ENCODE assay signal across 15 mouse cellular contexts in genomic region chrX:48153414-48153813, GRCm38 (mm10). TPM values are rescaled to one million over a fixed set of nuclear protein-coding genes. Genes with fewer than 3 reads are reported as not detected.
A peak's percentile ranks its signal among the peaks of the same experiment; 100 is the strongest.
DNase-seq lines count a peak whose midpoint lies in the region; ATAC-seq and TF ChIP-seq lines count a peak whose summit lies in the region.
"Had no signal": no experiment of that assay in that cellular context is flagged by ENCODE, and none has a peak within 500 bp of the region (broad histone marks: within the 10 kb centered on the region; RNA-seq: fewer than 3 reads in every experiment).

No protein-coding gene starts in this region.

- no peaks in the 10 kb centered on the region for H3K36me3 ChIP-seq in liver, embryonic 16.5 days (ENCODE audit: control insufficient read depth, insufficient read depth)
- H3K36me3 ChIP-seq in midbrain, postnatal 0 days (ENCODE audit: insufficient read depth, low read length), result no peaks in the 10 kb centered on the region
- H3K36me3 ChIP-seq in forebrain, embryonic 12.5 days (replicated peaks), result no peaks in the 10 kb centered on the region
- no peaks in the 10 kb centered on the region for H3K36me3 ChIP-seq in hindbrain, embryonic 11.5 days (ENCODE audit: control insufficient read depth, insufficient read depth, low read length)
- H3K36me3 ChIP-seq: embryonic facial prominence, embryonic 10.5 days; forebrain, embryonic 10.5 days; heart, embryonic 12.5 days; hindbrain, embryonic 12.5 days; midbrain, embryonic 15.5 days had no signal

- ATAC-seq in common myeloid progenitor, adult 5-6 weeks (replicated peaks; ENCODE audit: low read depth, poor library complexity, severe bottlenecking), result peak; percentile 97
- peak; percentile 99 for ATAC-seq in liver, embryonic 16.5 days (ENCODE audit: low read depth)
- ATAC-seq in midbrain, postnatal 0 days (ENCODE audit: low FRiP score), result no peak
- no peak for ATAC-seq in forebrain, embryonic 12.5 days (ENCODE audit: low FRiP score)
- ATAC-seq in hindbrain, embryonic 11.5 days (ENCODE audit: low FRiP score), result no peak
- ATAC-seq: midbrain, embryonic 15.5 days had no signal

- H3K4me1 ChIP-seq in liver, embryonic 16.5 days (ENCODE audit: control insufficient read depth, low read depth, low read length), result peaks cover 21% of the 10 kb centered on the region
- no peaks in the 10 kb centered on the region for H3K4me1 ChIP-seq in midbrain, postnatal 0 days (ENCODE audit: insufficient read depth, low read length)
- H3K4me1 ChIP-seq in forebrain, embryonic 12.5 days, result peaks cover 3% of the 10 kb centered on the region; the same call in 1 of the 2 replicates
- H3K4me1 ChIP-seq in hindbrain, embryonic 11.5 days (replicated peaks; ENCODE audit: control insufficient read depth, insufficient read depth, low read length), result no peaks in the 10 kb centered on the region
- H3K4me1 ChIP-seq: embryonic facial prominence, embryonic 10.5 days; hindbrain, embryonic 12.5 days; midbrain, embryonic 15.5 days had no signal

- H3K27ac ChIP-seq in liver, embryonic 16.5 days (ENCODE audit: low read length), result peak overlapping the region; percentile 61; the same call in 1 of the 2 replicates
- no peak overlapping the region for H3K27ac ChIP-seq in midbrain, postnatal 0 days (ENCODE audit: low read depth, low read length)
- H3K27ac ChIP-seq in forebrain, embryonic 12.5 days, result no peak overlapping the region
- H3K27ac ChIP-seq in hindbrain, embryonic 11.5 days (ENCODE audit: low read depth, low read length), result no peak overlapping the region
- H3K27ac ChIP-seq: embryonic facial prominence, embryonic 10.5 days; forebrain, embryonic 10.5 days; gastrocnemius, adult 2 months; hindbrain, embryonic 12.5 days; midbrain, embryonic 15.5 days had no signal

- H3K27me3 ChIP-seq in liver, embryonic 16.5 days (ENCODE audit: control insufficient read depth, insufficient read depth, low read depth, low read length), result no peaks in the 10 kb centered on the region
- no peaks in the 10 kb centered on the region for H3K27me3 ChIP-seq in midbrain, postnatal 0 days (ENCODE audit: insufficient read depth, low read length)
- no peaks in the 10 kb centered on the region for H3K27me3 ChIP-seq in forebrain, embryonic 12.5 days
- no peaks in the 10 kb centered on the region for H3K27me3 ChIP-seq in hindbrain, embryonic 11.5 days (ENCODE audit: control insufficient read depth, insufficient read depth, low read length)
- H3K27me3 ChIP-seq: hindbrain, embryonic 12.5 days; midbrain, embryonic 15.5 days had no signal

- no peaks in the 10 kb centered on the region for H3K9me3 ChIP-seq in liver, embryonic 16.5 days (replicated peaks; ENCODE audit: control insufficient read depth, low read length)
- H3K9me3 ChIP-seq in midbrain, postnatal 0 days (ENCODE audit: low read length), result no peaks in the 10 kb centered on the region
- no peaks in the 10 kb centered on the region for H3K9me3 ChIP-seq in forebrain, embryonic 12.5 days
- H3K9me3 ChIP-seq in hindbrain, embryonic 11.5 days (ENCODE audit: control insufficient read depth, low read length), result no peaks in the 10 kb centered on the region
- H3K9me3 ChIP-seq: embryonic facial prominence, embryonic 10.5 days; forebrain, embryonic 10.5 days; heart, embryonic 12.5 days; hindbrain, embryonic 12.5 days; midbrain, embryonic 15.5 days had no signal

- peak; percentile 11 to 39 for DNase-seq in urinary bladder, adult 18-20 months (ENCODE audit: low spot score in 2 of 2)
- DNase-seq in urinary bladder, postnatal 10 days (ENCODE audit: low spot score), result no peak
- no peak for DNase-seq in midbrain, postnatal 0 days (ENCODE audit: low spot score)
- no peak for DNase-seq in hindbrain, embryonic 11.5 days (ENCODE audit: low spot score)
- DNase-seq: cerebellum, adult 2 months; gastrocnemius, adult 2 months; lung, postnatal 10 days had no signal

- H3K9ac ChIP-seq in liver, embryonic 16.5 days (ENCODE audit: low read depth, low read length), result no peak overlapping the region
- H3K9ac ChIP-seq in midbrain, postnatal 0 days (replicated peaks; ENCODE audit: low read length, poor library complexity, severe bottlenecking), result no peak overlapping the region
- no peak overlapping the region for H3K9ac ChIP-seq in forebrain, embryonic 12.5 days
- H3K9ac ChIP-seq in hindbrain, embryonic 11.5 days (ENCODE audit: low read depth, low read length), result no peak overlapping the region
- H3K9ac ChIP-seq: heart, embryonic 12.5 days; hindbrain, embryonic 12.5 days; midbrain, embryonic 15.5 days had no signal

- WGBS in liver, embryonic 16.5 days (ENCODE audit: insufficient replicate concordance), result 38% methylated on average over 2 of the region's 2 CpGs
- 87% methylated on average over 2 of the region's 2 CpGs for WGBS in midbrain, postnatal 0 days
- 85% methylated on average over 2 of the region's 2 CpGs for WGBS in forebrain, embryonic 12.5 days
- WGBS in hindbrain, embryonic 11.5 days, result 77% methylated on average over 2 of the region's 2 CpGs

- no peak overlapping the region for H3K4me3 ChIP-seq in liver, embryonic 16.5 days (ENCODE audit: low read depth, low read length)
- no peak overlapping the region for H3K4me3 ChIP-seq in midbrain, postnatal 0 days (ENCODE audit: low read depth, low read length)
- H3K4me3 ChIP-seq in forebrain, embryonic 12.5 days (replicated peaks), result no peak overlapping the region
- H3K4me3 ChIP-seq in hindbrain, embryonic 11.5 days (ENCODE audit: low read depth, low read length), result no peak overlapping the region
- H3K4me3 ChIP-seq: embryonic facial prominence, embryonic 10.5 days; forebrain, embryonic 10.5 days; gastrocnemius, adult 2 months; heart, embryonic 12.5 days; hindbrain, embryonic 12.5 days; midbrain, embryonic 15.5 days had no signal

- H3K4me2 ChIP-seq in liver, embryonic 16.5 days (ENCODE audit: low read depth, low read length), result 0 out of 2 replicates have a peak overlapping the region, but pooled peaks have one; percentile 0
- no peak overlapping the region for H3K4me2 ChIP-seq in midbrain, postnatal 0 days (ENCODE audit: low read depth, low read length, poor library complexity, severe bottlenecking)
- no peak overlapping the region for H3K4me2 ChIP-seq in forebrain, embryonic 12.5 days
- H3K4me2 ChIP-seq in hindbrain, embryonic 11.5 days (replicated peaks; ENCODE audit: low read depth, low read length), result no peak overlapping the region
- H3K4me2 ChIP-seq: heart, embryonic 12.5 days; hindbrain, embryonic 12.5 days; midbrain, embryonic 15.5 days had no signal

- no peak for TF ChIP-seq CTCF in midbrain, postnatal 0 days (IDR thresholded peaks at IDR 0.05)

RNA-seq across cellular contexts. Expression of gene Sash3, which starts 7.2 kb away (rescaled TPM):
- total RNA-seq in common myeloid progenitor, adult 5-6 weeks (2017), result 96.2 and 103 TPM in 2 replicates
- polyA plus RNA-seq in liver, embryonic 16.5 days (2015; fragmentation: Nextera tagmentation; extraction: Ambion mirVana), result 9.6 and 9.7 TPM in 2 replicates
- total RNA-seq in midbrain, postnatal 0 days (2014; rRNA removed), result 0.22 and 0.76 TPM in 2 replicates
- 1.0 and 1.2 TPM in 2 replicates for polyA plus RNA-seq in midbrain, postnatal 0 days (2015; fragmentation: Nextera tagmentation; extraction: Ambion mirVana)
- polyA plus RNA-seq in forebrain, embryonic 12.5 days (2016; fragmentation: Nextera tagmentation; extraction: Ambion mirVana), result 0.45 and 0.77 TPM in 2 replicates
- polyA plus RNA-seq in hindbrain, embryonic 11.5 days (2014; fragmentation: Nextera tagmentation; extraction: Ambion mirVana), result 1.4 and 1.5 TPM in 2 replicates

RNA-seq across cellular contexts. Expression of gene Xpnpep2, which starts 44.9 kb away (rescaled TPM):
- not detected in 2 replicates for total RNA-seq in common myeloid progenitor, adult 5-6 weeks (2017)
- polyA plus RNA-seq in liver, embryonic 16.5 days (2015; fragmentation: Nextera tagmentation; extraction: Ambion mirVana), result 0.04 TPM in 1 of 2 replicates, not detected in the other
- total RNA-seq in midbrain, postnatal 0 days (2014; rRNA removed), result 3.3 and 6.3 TPM in 2 replicates
- 0.79 and 0.85 TPM in 2 replicates for polyA plus RNA-seq in midbrain, postnatal 0 days (2015; fragmentation: Nextera tagmentation; extraction: Ambion mirVana)
- polyA plus RNA-seq in forebrain, embryonic 12.5 days (2016; fragmentation: Nextera tagmentation; extraction: Ambion mirVana), result 0.55 and 1.2 TPM in 2 replicates
- 2.2 and 2.5 TPM in 2 replicates for polyA plus RNA-seq in hindbrain, embryonic 11.5 days (2014; fragmentation: Nextera tagmentation; extraction: Ambion mirVana)

RNA-seq across cellular contexts. Expression of gene Zdhhc9, which starts 55.3 kb away (rescaled TPM):
- total RNA-seq in common myeloid progenitor, adult 5-6 weeks (2017), result 6.8 and 8.4 TPM in 2 replicates
- polyA plus RNA-seq in liver, embryonic 16.5 days (2015; fragmentation: Nextera tagmentation; extraction: Ambion mirVana), result 2.7 and 3.1 TPM in 2 replicates
- total RNA-seq in midbrain, postnatal 0 days (2014; rRNA removed), result 43.0 and 45.2 TPM in 2 replicates
- 5.0 and 7.2 TPM in 2 replicates for polyA plus RNA-seq in midbrain, postnatal 0 days (2015; fragmentation: Nextera tagmentation; extraction: Ambion mirVana)
- polyA plus RNA-seq in forebrain, embryonic 12.5 days (2016; fragmentation: Nextera tagmentation; extraction: Ambion mirVana), result 6.6 and 6.9 TPM in 2 replicates
- polyA plus RNA-seq in hindbrain, embryonic 11.5 days (2014; fragmentation: Nextera tagmentation; extraction: Ambion mirVana), result 4.6 and 7.1 TPM in 2 replicates

Comparison
In these comparisons a context has a peak if more than half of its experiments do, and no peak if none do; other contexts are left out.
1. DNase-seq: peak in urinary bladder, adult 18-20 months (2 of 2); none in urinary bladder, postnatal 10 days (single experiment), midbrain, postnatal 0 days (single experiment) and hindbrain, embryonic 11.5 days (single experiment).
2. ATAC-seq: peak in common myeloid progenitor, adult 5-6 weeks (single experiment) and liver, embryonic 16.5 days (single experiment); none in midbrain, postnatal 0 days (single experiment), forebrain, embryonic 12.5 days (single experiment) and hindbrain, embryonic 11.5 days (single experiment).